Mouse (Mus musculus) thymus, postnatal 0 days (tissue): ENCODE measurements around the gene Gpr152. TPM values are rescaled to one million over a fixed set of nuclear protein-coding genes. Genes with fewer than 3 reads are reported as not detected.

ENCODE experiments used
- DNase-seq: peaks from one replicate; pipeline ENCODE4 v3.0.0-alpha.2; 2015; ENCODE audit warnings: low spot score
- polyA plus RNA-seq: library from polyadenylated mRNA; unstranded; fragments of >200 nt; fragmentation: Nextera tagmentation; extraction: Ambion mirVana; gene quantifications from 2 replicates; pipeline ENCODE4 v1.2.1, GENCODE M21; 2015

The Gpr152 gene
- 0.03 TPM in 1 of 2 replicates, not detected in the other for polyA plus RNA-seq

- DNase-seq: no peak
Observed at GRCm38 (mm10) chr19:4139446-4139845, at the start of gene Gpr152. TSS of gene Gpr152 (plus strand) at chr19:4139787.

- DNase-seq: no peak
Observed at GRCm38 (mm10) chr19:4090446-4090845, 49.1 kb upstream of the Gpr152 start.

- no peak for DNase-seq
Observed at GRCm38 (mm10) chr19:4091383-4091782, 48.2 kb upstream of the Gpr152 start.

GRCm38 (mm10) chr19:4092750-4093149 lies 46.8 kb upstream of the Gpr152 start:
- DNase-seq: no peak

DNA sequence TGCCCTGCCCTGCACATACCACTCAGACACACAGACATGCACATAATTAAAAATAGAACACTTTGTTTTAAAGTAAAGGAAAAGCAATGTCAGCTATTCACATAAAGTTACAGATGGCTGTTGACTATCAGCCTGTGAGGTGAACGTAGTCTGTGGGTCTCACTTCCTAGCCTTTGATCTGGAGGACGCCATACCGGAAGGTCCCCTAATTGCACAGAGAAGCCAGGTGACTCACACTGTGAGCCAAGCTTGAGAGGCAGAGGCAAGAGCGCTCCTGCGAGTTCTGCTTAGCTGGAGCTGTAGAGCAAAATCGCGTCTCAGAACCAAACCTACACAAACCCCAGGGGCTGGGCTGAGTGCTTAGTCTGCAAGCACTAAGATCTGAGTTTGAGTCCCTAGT lies 45.8 kb upstream of the Gpr152 start:
- peak; percentile 45 for DNase-seq

GRCm38 (mm10) chr19:4094348-4094747 lies 45.2 kb upstream of the Gpr152 start:
- DNase-seq: no peak

GRCm38 (mm10) chr19:4094774-4095303 lies 44.7 kb upstream of the Gpr152 start:
- DNase-seq: no peak

DNA sequence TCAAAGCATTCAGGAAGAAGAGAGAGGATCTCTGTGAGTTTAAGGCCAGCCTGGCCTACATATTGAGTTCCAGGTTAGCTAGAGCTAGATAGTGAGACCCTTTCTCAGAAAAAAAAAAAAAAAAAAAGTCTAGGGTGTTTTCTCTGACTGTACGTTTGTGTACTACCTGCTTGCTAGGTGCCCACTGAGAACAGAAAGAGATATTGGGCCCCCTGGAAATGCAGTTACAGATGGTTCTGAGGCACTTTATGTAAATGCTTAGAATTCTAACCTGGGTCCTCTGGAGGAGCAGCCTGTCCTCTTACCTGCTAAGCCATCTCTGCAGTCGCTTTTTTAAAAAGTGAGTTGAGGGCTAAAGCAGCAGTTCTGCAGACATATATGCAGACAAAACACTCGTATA lies 43.8 kb upstream of the Gpr152 start:
- DNase-seq: no peak

DNA sequence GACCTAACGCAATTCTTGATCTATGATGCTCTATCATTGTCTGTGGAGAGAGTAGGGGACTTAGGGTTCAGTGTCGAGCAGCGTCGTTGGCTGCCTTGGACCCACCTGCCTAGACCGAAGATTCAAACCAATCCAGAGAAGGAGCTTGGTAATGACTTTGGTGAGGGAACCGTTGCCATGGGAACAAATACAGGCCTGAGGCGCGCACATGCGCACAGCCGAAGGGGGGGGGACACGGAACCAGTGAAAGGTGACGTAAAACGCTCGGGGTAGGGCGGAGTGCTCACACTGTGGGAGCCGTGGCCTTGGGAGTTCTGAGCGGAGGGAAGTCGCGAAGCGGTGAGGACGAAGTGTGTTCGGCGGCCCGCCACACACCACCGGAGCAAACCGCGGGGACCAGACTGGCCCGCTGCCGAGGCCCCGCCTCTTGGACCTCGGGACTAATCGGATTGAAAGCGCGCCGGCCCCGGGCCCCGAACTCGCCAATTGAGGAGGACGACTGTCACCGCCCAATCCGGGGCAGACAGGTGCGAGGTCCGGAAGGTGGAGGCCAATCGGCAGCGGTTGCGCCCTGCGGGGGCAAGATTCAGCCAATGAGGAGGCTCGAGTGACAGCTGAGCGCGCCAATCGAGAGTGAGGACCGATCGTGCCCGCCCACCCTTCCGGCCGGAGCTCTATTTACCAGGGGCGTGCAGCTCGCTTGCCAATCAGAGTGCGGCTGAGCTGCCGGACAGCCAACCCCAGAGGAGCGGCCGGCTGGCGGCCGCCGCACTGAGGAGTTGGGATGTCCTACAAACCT lies 42.7 kb upstream of the Gpr152 start, which contains the start of gene Cdk2ap2:
Cdk2ap2 (plus strand) TSS at position 541 of the 799 bp plus-strand sequence.
- DNase-seq: peak; percentile 98

- DNase-seq: no peak
Observed at GRCm38 (mm10) chr19:4097441-4097825, 42.2 kb upstream of the Gpr152 start.

GRCm38 (mm10) chr19:4098426-4098825 lies 41.2 kb upstream of the Gpr152 start:
- DNase-seq: no peak

DNA sequence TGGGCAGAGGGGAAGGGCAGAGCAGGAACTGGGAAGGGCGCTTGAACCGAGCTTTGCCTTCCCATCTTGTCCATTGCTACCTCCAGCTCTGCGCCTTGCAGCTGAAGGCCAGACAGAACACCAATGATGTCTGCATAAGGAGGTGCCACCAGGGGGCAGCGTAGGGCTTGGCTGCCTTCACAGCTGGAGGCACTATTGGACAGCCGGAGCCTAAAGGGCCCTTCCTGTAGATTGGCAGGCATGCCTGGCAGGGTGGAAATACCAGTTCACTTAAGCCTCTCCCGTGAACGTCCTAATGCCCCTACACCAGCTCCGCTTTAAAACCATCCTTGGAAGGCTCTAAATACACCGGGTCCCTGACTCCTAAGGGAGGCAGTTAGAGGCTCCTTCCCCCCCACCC lies 40.5 kb upstream of the Gpr152 start:
- peak; percentile 93 for DNase-seq

DNA sequence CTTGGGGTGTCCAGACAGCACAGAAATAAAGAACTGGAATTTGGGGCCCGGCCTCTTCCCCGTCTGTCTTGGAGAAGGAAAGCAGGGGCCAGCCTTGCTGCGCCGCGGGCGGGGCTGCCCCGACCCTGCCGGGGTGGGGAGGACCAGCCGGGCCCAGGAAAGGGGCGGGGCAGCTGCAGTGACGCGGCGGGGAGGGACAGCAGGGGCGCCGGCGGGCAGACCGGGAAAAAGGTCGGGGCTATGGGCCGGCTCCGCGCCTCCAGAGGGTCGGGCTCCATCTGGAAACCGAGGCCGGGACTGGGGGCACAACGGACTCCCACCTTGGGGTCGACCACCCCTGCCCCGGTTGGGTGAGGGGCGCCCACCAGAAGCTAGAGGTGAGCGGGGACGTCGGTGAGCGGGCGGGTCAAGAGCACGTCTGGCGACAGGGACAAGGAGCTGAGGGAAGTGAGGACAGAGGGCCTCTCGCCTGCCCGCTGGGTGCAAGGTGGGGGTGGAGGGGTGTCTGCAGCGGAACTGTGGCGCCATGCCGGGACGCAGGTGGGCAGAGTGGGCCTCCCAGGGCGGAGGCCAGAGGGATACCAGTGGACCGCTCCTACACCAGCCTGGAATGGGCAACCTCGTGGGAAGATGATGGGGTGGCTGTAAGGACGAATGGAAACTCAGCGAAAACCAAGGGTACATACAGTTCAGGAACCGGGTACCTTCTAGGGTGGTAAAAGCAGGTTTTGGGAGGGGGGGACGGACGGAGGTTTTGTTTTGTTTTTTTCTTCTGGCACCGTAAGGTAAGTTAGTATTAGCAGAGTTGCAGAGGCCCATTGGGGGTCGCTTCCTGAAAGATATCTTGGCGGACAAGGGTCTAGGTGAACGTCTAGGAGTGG lies 39.5 kb upstream of the Gpr152 start, which contains the start of gene Pitpnm1:
Pitpnm1 (plus strand) TSS at position 162 of the 881 bp plus-strand sequence.
- DNase-seq: peak; percentile 62

GRCm38 (mm10) chr19:4100718-4101261 lies 38.8 kb upstream of the Gpr152 start:
- DNase-seq: peak; percentile 77

DNA sequence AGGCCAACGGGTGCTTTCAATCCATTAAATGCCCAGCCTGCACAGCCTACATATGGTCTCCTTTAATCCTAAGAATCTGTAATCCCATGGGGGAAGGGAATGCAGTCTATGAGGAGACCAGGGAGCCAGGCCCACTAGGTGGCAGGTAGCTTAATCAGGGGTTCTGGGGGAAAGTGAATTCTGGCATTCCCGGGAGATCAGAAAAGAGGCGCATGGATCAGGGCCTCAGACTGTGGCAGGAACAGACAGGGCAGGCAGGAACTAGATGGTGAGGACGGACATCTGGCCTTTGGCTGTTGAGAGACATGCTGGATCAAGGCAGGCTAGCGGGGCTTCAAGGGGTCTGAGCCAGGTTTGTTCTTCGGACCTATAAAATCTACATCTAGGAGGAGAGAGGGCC lies 38.1 kb upstream of the Gpr152 start:
- DNase-seq: no peak

GRCm38 (mm10) chr19:4102049-4102448 lies 37.5 kb upstream of the Gpr152 start:
- no peak for DNase-seq

DNA sequence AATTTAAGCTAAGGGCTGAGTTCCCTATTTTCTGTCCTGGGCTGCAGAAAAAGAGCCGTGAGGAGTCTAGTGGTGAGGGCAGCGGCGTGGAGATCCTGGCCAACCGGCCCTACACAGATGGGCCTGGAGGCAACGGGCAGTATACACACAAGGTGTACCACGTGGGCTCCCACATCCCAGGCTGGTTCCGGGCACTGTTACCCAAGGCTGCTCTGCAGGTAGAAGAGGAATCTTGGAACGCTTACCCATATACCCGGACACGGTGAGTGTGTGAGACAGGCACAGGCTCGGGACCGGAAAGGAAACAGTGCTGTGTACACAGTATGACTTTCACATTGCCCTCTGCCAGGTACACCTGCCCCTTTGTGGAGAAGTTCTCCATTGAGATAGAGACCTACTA lies 37.0 kb upstream of the Gpr152 start:
- no peak for DNase-seq

- DNase-seq: no peak
Observed at GRCm38 (mm10) chr19:4103294-4103693, 36.3 kb upstream of the Gpr152 start.

DNA sequence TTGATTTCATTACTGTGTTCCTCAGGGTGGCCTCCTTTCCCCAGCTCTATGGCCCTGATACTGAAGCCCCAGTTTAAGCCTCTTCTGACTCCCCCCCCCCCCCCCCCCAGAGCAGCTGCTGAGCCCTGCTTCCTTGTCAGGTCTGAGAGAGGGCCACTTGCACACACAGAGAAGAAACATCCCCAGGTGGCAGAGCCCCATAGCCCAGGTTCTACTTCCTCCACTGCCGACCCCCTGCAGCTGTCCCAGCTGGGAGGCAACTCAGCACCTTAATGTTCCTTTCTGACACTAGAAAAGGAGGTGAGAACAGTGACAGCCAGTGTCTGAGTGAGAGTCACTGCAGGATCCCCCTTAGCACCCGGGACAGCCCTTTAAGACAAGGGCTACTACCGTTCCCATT lies 35.8 kb upstream of the Gpr152 start:
- peak; percentile 85 for DNase-seq

DNA sequence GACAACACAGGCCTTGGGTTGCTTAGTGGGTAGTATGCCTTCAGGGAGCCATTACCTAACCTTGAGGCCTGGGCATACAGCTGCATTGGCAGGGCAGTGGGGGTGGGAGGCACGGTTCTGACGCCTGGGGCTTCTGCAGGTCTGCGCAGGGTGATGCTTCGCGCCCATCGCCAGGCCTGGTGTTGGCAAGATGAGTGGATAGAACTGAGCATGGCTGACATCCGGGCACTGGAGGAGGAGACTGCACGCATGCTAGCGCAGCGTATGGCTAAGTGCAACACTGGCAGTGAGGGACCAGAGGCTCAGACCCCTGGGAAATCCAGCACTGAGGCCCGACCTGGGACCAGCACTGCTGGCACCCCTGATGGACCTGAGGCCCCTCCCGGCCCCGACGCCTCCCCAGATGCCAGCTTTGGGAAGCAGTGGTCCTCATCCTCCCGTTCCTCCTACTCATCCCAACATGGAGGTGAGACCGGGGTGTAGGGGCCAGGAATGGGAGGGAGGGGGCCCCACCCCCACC lies 34.9 kb upstream of the Gpr152 start:
- no peak for DNase-seq

DNA sequence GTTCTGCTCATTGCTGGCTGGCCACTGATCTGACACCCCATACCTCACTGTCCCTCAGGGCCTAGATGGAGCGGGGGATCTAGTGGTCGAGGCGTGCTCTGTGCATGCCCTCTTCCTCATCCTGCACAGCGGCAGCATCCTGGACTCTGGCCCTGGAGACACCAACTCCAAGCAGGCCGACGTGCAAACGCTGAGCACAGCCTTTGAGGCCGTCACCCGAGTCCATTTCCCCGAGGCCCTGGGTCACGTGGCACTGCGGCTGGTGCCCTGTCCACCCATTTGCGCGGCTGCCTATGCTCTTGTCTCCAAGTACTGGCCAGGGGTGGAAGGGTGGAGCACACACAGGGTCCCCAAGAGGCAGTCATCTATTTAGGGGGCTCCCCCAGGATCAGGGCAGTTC lies 32.9 kb upstream of the Gpr152 start:
- no peak for DNase-seq
